Mouse (Mus musculus) liver, postnatal 0 days (tissue): ENCODE results near the gene 1700020D05Rik. TPM values are rescaled to one million over a fixed set of nuclear protein-coding genes. Genes with fewer than 3 reads are reported as not detected.

Experiments
- ATAC-seq: fragments of 200-750 bp; cut with Nextera tagmentation; 2 replicates; pipeline ENCODE4 v1.8.0; 2017; ENCODE audit warnings: mild to moderate bottlenecking, moderate library complexity
- DNase-seq: peaks from one replicate; pipeline ENCODE4 v3.0.0-alpha.2; 2016
- H3K27ac ChIP-seq: fragments of 300-500 bp; sonication (generic); 2 replicates; pipeline ENCODE4 v1.5.1; 2014; ENCODE audit warnings: antibody characterized with exemption, moderate library complexity, mild to moderate bottlenecking, low read depth
- H3K27me3 ChIP-seq: fragments of 300-500 bp; sonication (generic); 2 replicates; pipeline ENCODE4 v1.6.1; 2014; ENCODE audit warnings: low read length, control low read depth, mixed read lengths; ENCODE audit not compliant: insufficient read depth
- H3K36me3 ChIP-seq: fragments of 300-500 bp; sonication (generic); replicated peaks from 2 replicates; pipeline ENCODE4 v1.6.1; 2014; ENCODE audit warnings: mild to moderate bottlenecking, control low read depth, low read length, moderate library complexity, mixed read lengths; ENCODE audit not compliant: insufficient read depth
- H3K4me1 ChIP-seq: fragments of 300-500 bp; sonication (generic); 2 replicates; pipeline ENCODE4 v1.6.1; 2014; ENCODE audit warnings: antibody characterized with exemption, mild to moderate bottlenecking, control low read depth; ENCODE audit not compliant: insufficient read depth
- H3K4me2 ChIP-seq: fragments of 300-500 bp; sonication (generic); 2 replicates; pipeline ENCODE4 v1.6.1; 2014; ENCODE audit warnings: low read depth, mild to moderate bottlenecking, low read length, moderate library complexity, mixed read lengths
- H3K4me3 ChIP-seq: fragments of 300-500 bp; sonication (generic); 2 replicates; pipeline ENCODE4 v1.5.1; 2014; ENCODE audit warnings: low read depth, low read length
- H3K9ac ChIP-seq: fragments of 300-500 bp; sonication (generic); replicated peaks from 2 replicates; pipeline ENCODE4 v1.6.1; 2014; ENCODE audit warnings: mild to moderate bottlenecking, moderate library complexity
- H3K9me3 ChIP-seq: fragments of 300-500 bp; sonication (generic); 2 replicates; pipeline ENCODE4 v1.6.1; 2016; ENCODE audit warnings: mild to moderate bottlenecking, control low read depth, low read length, mixed read lengths
- CTCF ChIP-seq: sonication (generic); IDR thresholded peaks from 2 replicates; pipeline ENCODE4 v1.5.1; 2016; ENCODE audit warnings: antibody characterized with exemption, low read depth
- EP300 ChIP-seq: IDR thresholded peaks from 2 replicates; pipeline ENCODE4 v1.6.1; 2016; ENCODE audit warnings: antibody characterized with exemption, low read depth, mild to moderate bottlenecking
- WGBS: fragments of 180-500 bp; shearing (Covaris S2); extraction: QIAGEN DNeasy Blood & Tissue Kit; methylation state at CpG from one replicate; pipeline ENCODE4 v1.1.7; 2014; ENCODE audit not compliant: insufficient replicate concordance; 5-methylcytosine and 5-hydroxymethylcytosine counted together
- polyA plus RNA-seq: library from polyadenylated mRNA; unstranded; fragments of >200 nt; fragmentation: Nextera tagmentation; extraction: Ambion mirVana; gene quantifications from 2 replicates; pipeline ENCODE4 v1.2.1, GENCODE M21; 2015

1700020D05Rik gene
- polyA plus RNA-seq, 1 experiment from 2014 or later: not detected

GRCm38 (mm10) chr19:5456922-5457745 lies 46.5 kb downstream of the 1700020D05Rik start:
- Histone ChIP-seq H3K4me3 (peak overlapping the region; percentile 66), H3K27me3 (0 out of 2 replicates have a peak, but pooled peaks cover 8% of the 10 kb centered on the region), H3K36me3 (peaks cover 5% of the 10 kb centered on the region; the same call in 1 of the 2 replicates), H3K9ac (peak overlapping the region; percentile 72), H3K27ac (peak overlapping the region; percentile 76), H3K4me2 (peak overlapping the region; percentile 94), H3K9me3 (no peaks in the 10 kb centered on the region), H3K4me1 (peaks cover 34% of the 10 kb centered on the region)
- ATAC-seq (peak; percentile 82), DNase-seq (peak; percentile 92)
- peak; percentile 23 for TF ChIP-seq CTCF
- no peak for TF ChIP-seq EP300
- under 1% methylated on average over 64 of the region's 70 CpGs for WGBS

- no peaks in the 10 kb centered on the region; the same call in 1 of the 2 replicates for H3K36me3 ChIP-seq
- 0 out of 2 replicates have a peak, but pooled peaks cover 11% of the 10 kb centered on the region for H3K27me3 ChIP-seq
- ATAC-seq (no peak), DNase-seq (no peak)
- peak overlapping the region; percentile 66 for H3K4me3 ChIP-seq
- H3K4me2 ChIP-seq: peak overlapping the region; percentile 94
- H3K27ac ChIP-seq: peak overlapping the region; percentile 76
- peaks cover 32% of the 10 kb centered on the region for H3K4me1 ChIP-seq
- no peaks in the 10 kb centered on the region for H3K9me3 ChIP-seq
- WGBS: 6% methylated on average over 24 of the region's 26 CpGs
- no peak for TF ChIP-seq EP300
- TF ChIP-seq CTCF: no peak
- H3K9ac ChIP-seq: peak overlapping the region; percentile 72
These were observed 47.2 kb downstream of the 1700020D05Rik start for GRCm38 (mm10) chr19:5456241-5456921.

GRCm38 (mm10) chr19:5455568-5455967 lies 48.0 kb downstream of the 1700020D05Rik start:
- no peak for ATAC-seq
- no peak overlapping the region for H3K9ac ChIP-seq
- DNase-seq: no peak
- peaks cover 26% of the 10 kb centered on the region for H3K4me1 ChIP-seq
- H3K4me2 ChIP-seq: peak overlapping the region; percentile 94
- H3K27ac ChIP-seq: no peak overlapping the region
- H3K27me3 ChIP-seq: 0 out of 2 replicates have a peak, but pooled peaks cover 13% of the 10 kb centered on the region
- H3K36me3 ChIP-seq: no peaks in the 10 kb centered on the region
- H3K4me3 ChIP-seq: no peak overlapping the region; the same call in 1 of the 2 replicates
- H3K9me3 ChIP-seq: no peaks in the 10 kb centered on the region
- WGBS: 60% methylated on average over 8 of the region's 8 CpGs
- no peak for TF ChIP-seq EP300
- no peak for TF ChIP-seq CTCF

GRCm38 (mm10) chr19:5455037-5455436 lies 48.5 kb downstream of the 1700020D05Rik start:
- WGBS: 80% methylated on average over 12 of the region's 12 CpGs
- H3K27ac ChIP-seq: no peak overlapping the region
- TF ChIP-seq EP300: no peak
- TF ChIP-seq CTCF: no peak
- no peaks in the 10 kb centered on the region for H3K9me3 ChIP-seq
- H3K36me3 ChIP-seq: no peaks in the 10 kb centered on the region
- no peak overlapping the region for H3K4me3 ChIP-seq
- DNase-seq (no peak), ATAC-seq (no peak)
- H3K4me2 ChIP-seq: 0 out of 2 replicates have a peak overlapping the region, but pooled peaks have one; percentile 94
- peaks cover 19% of the 10 kb centered on the region; the same call in 1 of the 2 replicates for H3K27me3 ChIP-seq
- H3K9ac ChIP-seq: no peak overlapping the region
- peaks cover 25% of the 10 kb centered on the region for H3K4me1 ChIP-seq

Other genes with a start within 250 kb of the 1700020D05Rik start
- gene Pacs1, start 230.7 kb downstream of the 1700020D05Rik start, polyA plus RNA-seq: 2.6 and 3.3 TPM in 2 replicates
- 80.7 and 93.7 TPM in 2 replicates for gene Sf3b2, start 208.3 kb downstream of the 1700020D05Rik start, polyA plus RNA-seq
- gene Gal3st3, start 205.5 kb downstream of the 1700020D05Rik start, polyA plus RNA-seq: not detected in 2 replicates
- gene Catsper1, start 168.0 kb downstream of the 1700020D05Rik start, polyA plus RNA-seq: not detected in 2 replicates
- gene Cst6, start 154.2 kb downstream of the 1700020D05Rik start, polyA plus RNA-seq: not detected in 2 replicates
- 19.3 and 25.0 TPM in 2 replicates for gene Eif1ad, start 137.0 kb downstream of the 1700020D05Rik start, polyA plus RNA-seq
- 158 and 164 TPM in 2 replicates for gene Banf1, start 136.6 kb downstream of the 1700020D05Rik start, polyA plus RNA-seq
- gene Sart1, start 115.1 kb downstream of the 1700020D05Rik start, polyA plus RNA-seq: 20.8 and 24.0 TPM in 2 replicates
- 0.14 TPM in 1 of 2 replicates, not detected in the other for gene Tsga10ip, start 101.3 kb downstream of the 1700020D05Rik start, polyA plus RNA-seq
- 71.5 and 74.2 TPM in 2 replicates for gene Drap1, start 78.8 kb downstream of the 1700020D05Rik start, polyA plus RNA-seq
- gene AI837181, start 78.6 kb downstream of the 1700020D05Rik start, polyA plus RNA-seq: 15.8 and 16.1 TPM in 2 replicates
- not detected in 2 replicates for gene Fosl1, start 56.2 kb downstream of the 1700020D05Rik start, polyA plus RNA-seq
- 1.6 and 2.1 TPM in 2 replicates for gene Ccdc85b, start 45.9 kb downstream of the 1700020D05Rik start, polyA plus RNA-seq
- 35.6 and 35.7 TPM in 2 replicates for gene Fibp, start 43.2 kb downstream of the 1700020D05Rik start, polyA plus RNA-seq
- 1.4 and 1.9 TPM in 2 replicates for gene Ctsw, start 35.3 kb downstream of the 1700020D05Rik start, polyA plus RNA-seq
- 8.1 and 9.2 TPM in 2 replicates for gene Efemp2, start 29.8 kb downstream of the 1700020D05Rik start, polyA plus RNA-seq
- 8.6 and 11.9 TPM in 2 replicates for gene Mus81, start 15.4 kb downstream of the 1700020D05Rik start, polyA plus RNA-seq
- gene Cfl1, start 13.3 kb downstream of the 1700020D05Rik start, polyA plus RNA-seq: 841 and 843 TPM in 2 replicates
- gene Snx32, start 6.8 kb upstream of the 1700020D05Rik start, polyA plus RNA-seq: 2.6 and 3.0 TPM in 2 replicates
- gene Ovol1, start 56.9 kb upstream of the 1700020D05Rik start, polyA plus RNA-seq: 0.06 TPM in 1 of 2 replicates, not detected in the other
- 3.1 and 3.4 TPM in 2 replicates for gene Ap5b1, start 64.2 kb upstream of the 1700020D05Rik start, polyA plus RNA-seq
- gene Rnaseh2c, start 98.1 kb upstream of the 1700020D05Rik start, polyA plus RNA-seq: 78.4 and 79.1 TPM in 2 replicates
- 15.1 and 15.8 TPM in 2 replicates for gene Kat5, start 106.5 kb upstream of the 1700020D05Rik start, polyA plus RNA-seq
- 21.3 and 22.6 TPM in 2 replicates for gene Rela, start 133.7 kb upstream of the 1700020D05Rik start, polyA plus RNA-seq
- gene Sipa1, start 159.9 kb upstream of the 1700020D05Rik start, polyA plus RNA-seq: 14.1 and 15.3 TPM in 2 replicates
- 10.4 and 12.5 TPM in 2 replicates for gene Map3k11, start 185.0 kb upstream of the 1700020D05Rik start, polyA plus RNA-seq
- gene Pcnx3, start 185.1 kb upstream of the 1700020D05Rik start, polyA plus RNA-seq: 5.2 and 5.6 TPM in 2 replicates
- 0.17 and 0.18 TPM in 2 replicates for gene Kcnk7, start 200.6 kb upstream of the 1700020D05Rik start, polyA plus RNA-seq
- gene Ehbp1l1, start 222.5 kb upstream of the 1700020D05Rik start, polyA plus RNA-seq: 38.5 and 42.5 TPM in 2 replicates
- 28.9 and 31.0 TPM in 2 replicates for gene Fam89b, start 225.9 kb upstream of the 1700020D05Rik start, polyA plus RNA-seq
- 1.3 and 1.4 TPM in 2 replicates for gene Ltbp3, start 237.1 kb upstream of the 1700020D05Rik start, polyA plus RNA-seq